Mouse (Mus musculus) forebrain, embryonic 11.5 days (tissue): Measurements from ENCODE around the gene Ptgfr. TPM values are rescaled to one million over a fixed set of nuclear protein-coding genes. Genes with fewer than 3 reads are reported as not detected.

Experiments used
- ATAC-seq: fragments of 200-750 bp; cut with Nextera tagmentation; replicated peaks from 2 replicates; pipeline ENCODE4 v1.8.0; 2017; ENCODE audit warnings: moderate TSS enrichment; ENCODE audit not compliant: low FRiP score
- DNase-seq: peaks from one replicate; pipeline ENCODE4 v3.0.0-alpha.2; 2017; ENCODE audit warnings: low spot score
- H3K27ac ChIP-seq: fragments of 300-500 bp; sonication (generic); 2 replicates; pipeline ENCODE4 v1.5.1; 2014; ENCODE audit warnings: low read depth, low read length
- H3K27me3 ChIP-seq: fragments of 300-500 bp; sonication (generic); 2 replicates; pipeline ENCODE4 v1.6.1; 2014; ENCODE audit warnings: mild to moderate bottlenecking, low read length, mixed read lengths; ENCODE audit not compliant: control insufficient read depth, insufficient read depth
- H3K36me3 ChIP-seq: fragments of 300-500 bp; sonication (generic); 2 replicates; pipeline ENCODE4 v1.6.1; 2014; ENCODE audit warnings: mild to moderate bottlenecking, low read length, moderate library complexity, mixed read lengths; ENCODE audit not compliant: control insufficient read depth, insufficient read depth
- H3K4me1 ChIP-seq: fragments of 300-500 bp; sonication (generic); replicated peaks from 2 replicates; pipeline ENCODE4 v1.6.1; 2014; ENCODE audit warnings: low read length, mixed read lengths; ENCODE audit not compliant: control insufficient read depth, insufficient read depth
- H3K4me2 ChIP-seq: fragments of 300-500 bp; sonication (generic); 2 replicates; pipeline ENCODE4 v1.6.1; 2014; ENCODE audit warnings: low read depth, mild to moderate bottlenecking, low read length, moderate library complexity, mixed read lengths; ENCODE audit not compliant: severe bottlenecking
- H3K4me3 ChIP-seq: fragments of 300-500 bp; sonication (generic); 2 replicates; pipeline ENCODE4 v1.5.1; 2014; ENCODE audit warnings: low read depth, low read length
- H3K9ac ChIP-seq: fragments of 300-500 bp; sonication (generic); 2 replicates; pipeline ENCODE4 v1.6.1; 2014; ENCODE audit warnings: low read length
- H3K9me3 ChIP-seq: fragments of 300-500 bp; sonication (generic); 2 replicates; pipeline ENCODE4 v1.6.1; 2016; ENCODE audit warnings: low read length, mixed read lengths; ENCODE audit not compliant: control insufficient read depth
- WGBS: fragments of 180-500 bp; shearing (Covaris S2); extraction: QIAGEN DNeasy Blood & Tissue Kit; methylation state at CpG from one replicate; pipeline ENCODE4 v1.1.7; 2014; 5-methylcytosine and 5-hydroxymethylcytosine counted together
- polyA plus RNA-seq: library from polyadenylated mRNA; unstranded; fragments of >200 nt; fragmentation: Nextera tagmentation; extraction: Ambion mirVana; gene quantifications from 2 replicates; pipeline ENCODE4 v1.2.1, GENCODE M21; 2014

The Ptgfr gene
- polyA plus RNA-seq, 1 experiment from 2014 or later, result 1.1 TPM

GRCm38 (mm10) chr3:151788622-151789021, 48.8 kb downstream of the Ptgfr start:
- H3K4me3 ChIP-seq, result no peak overlapping the region
- H3K36me3 ChIP-seq, result no peaks in the 10 kb centered on the region
- no peaks in the 10 kb centered on the region for H3K27me3 ChIP-seq
- no peak for DNase-seq
- no peak for ATAC-seq
- 90% methylated on average over 8 of the region's 8 CpGs for WGBS
- no peak overlapping the region for H3K9ac ChIP-seq
- H3K4me1 ChIP-seq, result no peaks in the 10 kb centered on the region
- H3K27ac ChIP-seq, result no peak overlapping the region
- no peaks in the 10 kb centered on the region for H3K9me3 ChIP-seq
- no peak overlapping the region for H3K4me2 ChIP-seq

GRCm38 (mm10) chr3:151775089-151775488, 62.3 kb downstream of the Ptgfr start:
- Histone ChIP-seq H3K9me3 (no peaks in the 10 kb centered on the region), H3K27ac (no peak overlapping the region), H3K9ac (no peak overlapping the region), H3K36me3 (no peaks in the 10 kb centered on the region), H3K27me3 (no peaks in the 10 kb centered on the region), H3K4me1 (no peaks in the 10 kb centered on the region), H3K4me3 (no peak overlapping the region), H3K4me2 (no peak overlapping the region)
- DNase-seq (no peak), ATAC-seq (0 out of 2 replicates have a peak, but pooled peaks have one; percentile 32)
- 84% methylated on average over 4 of the region's 4 CpGs for WGBS

GRCm38 (mm10) chr3:151771074-151771473, 66.4 kb downstream of the Ptgfr start:
- Histone ChIP-seq H3K27me3 (no peaks in the 10 kb centered on the region), H3K9ac (no peak overlapping the region), H3K9me3 (no peaks in the 10 kb centered on the region), H3K27ac (no peak overlapping the region), H3K4me2 (no peak overlapping the region), H3K4me3 (no peak overlapping the region), H3K4me1 (no peaks in the 10 kb centered on the region), H3K36me3 (no peaks in the 10 kb centered on the region)
- DNase-seq (no peak), ATAC-seq (no peak)
- WGBS, result 68% methylated on average over 3 of the region's 3 CpGs

- H3K9ac ChIP-seq, result no peak within 1 kb of the TSS
- no peaks in the 10 kb centered on the region for H3K36me3 ChIP-seq
- no peak within 1 kb of the TSS for H3K27ac ChIP-seq
- no peak within 1 kb of the TSS for H3K4me3 ChIP-seq
- H3K9me3 ChIP-seq, result no peaks in the 10 kb centered on the region
- H3K4me2 ChIP-seq, result no peak within 1 kb of the TSS
- no peak for ATAC-seq
- DNase-seq, result no peak
- H3K4me1 ChIP-seq, result no peaks in the 10 kb centered on the region
- no peaks in the 10 kb centered on the region for H3K27me3 ChIP-seq
- WGBS, result 85% methylated on average over 7 of the region's 7 CpGs
Measured at GRCm38 (mm10) chr3:151749737-151750136, 87.7 kb downstream of the Ptgfr start, which contains the start of gene Ifi44. Gene Ifi44 (minus strand): TSS chr3:151749960.

GRCm38 (mm10) chr3:151748514-151748913, 88.9 kb downstream of the Ptgfr start:
- 79% methylated on average over 1 of the region's 1 CpGs for whole genome bisulfite sequencing
- H3K27ac ChIP-seq, result no peak overlapping the region
- no peak overlapping the region for H3K4me3 ChIP-seq
- no peak for ATAC-seq
- DNase-seq, result no peak
- no peaks in the 10 kb centered on the region for H3K4me1 ChIP-seq
- H3K4me2 ChIP-seq, result no peak overlapping the region
- no peaks in the 10 kb centered on the region for H3K36me3 ChIP-seq
- H3K27me3 ChIP-seq, result no peaks in the 10 kb centered on the region
- no peaks in the 10 kb centered on the region for H3K9me3 ChIP-seq
- H3K9ac ChIP-seq, result no peak overlapping the region

Other genes with a start within 250 kb of the Ptgfr start
- gene Ifi44, start 87.7 kb downstream of the Ptgfr start, polyA plus RNA-seq, result 0.07 TPM in 1 of 2 replicates, not detected in the other
- not detected in 2 replicates for gene Ifi44l, start 74.7 kb downstream of the Ptgfr start, polyA plus RNA-seq